Mouse (Mus musculus): ENCODE results near the gene Gm13283. TPM values are rescaled to one million over a fixed set of nuclear protein-coding genes. Genes with fewer than 3 reads are reported as not detected.
"Not testable (repeated sequence)": the region's sequence is repeated elsewhere in the genome, so short reads cannot be mapped to it uniquely, and the experiment has no call there.

The Gm13283 gene
- total and polyA plus RNA-seq, 3 experiments: not detected

- peak overlapping the region; percentile 40; the same call in 1 of the 2 replicates for H3K27ac ChIP-seq
- intact Hi-C loops (cut with DNase I); H3K27me3 ChIP-seq (ENCODE audit: control insufficient read depth, insufficient read depth, low read length); H3K36me3 ChIP-seq (ENCODE audit: control insufficient read depth, insufficient read depth, low read length); H3K79me2 ChIP-seq (replicated peaks; ENCODE audit: control insufficient read depth, insufficient read depth, low read length); H3K4me1 ChIP-seq (ENCODE audit: control insufficient read depth, insufficient read depth, low read length); H3K4me3 ChIP-seq: not testable (repeated sequence)
- peak; percentile 69 for TF ChIP-seq CTCF (IDR thresholded peaks at IDR 0.05)
- peak; percentile 80 for TF ChIP-seq POLR2A (IDR thresholded peaks at IDR 0.05; ENCODE audit: insufficient read depth, low read depth, low read length)
- peak; percentile 84 to 89 for DNase-seq
- peak overlapping the region; percentile 43; the same call in 1 of the 2 replicates for H3K9ac ChIP-seq (ENCODE audit: low read depth, low read length)
- 1% methylated on average over 23 of the region's 28 CpGs for WGBS
Observed at GRCm38 (mm10) chr4:88760431-88760830, 512 bp downstream of the Gm13283 start.

- H3K9ac ChIP-seq (ENCODE audit: low read depth, low read length); H3K27me3 ChIP-seq (ENCODE audit: control insufficient read depth, insufficient read depth, low read length); intact Hi-C loops (cut with DNase I); H3K4me3 ChIP-seq; H3K4me1 ChIP-seq (ENCODE audit: control insufficient read depth, insufficient read depth, low read length); H3K27ac ChIP-seq; H3K79me2 ChIP-seq (replicated peaks; ENCODE audit: control insufficient read depth, insufficient read depth, low read length); H3K36me3 ChIP-seq (ENCODE audit: control insufficient read depth, insufficient read depth, low read length): not testable (repeated sequence)
- 67% methylated on average over 6 of the region's 8 CpGs for WGBS
- peak; percentile 60 to 72 for DNase-seq
- TF ChIP-seq CTCF (IDR thresholded peaks at IDR 0.05): peak; percentile 31; the same call in 1 of the 2 replicates
Observed at GRCm38 (mm10) chr4:88761776-88762175, 1.9 kb downstream of the Gm13283 start.

- H3K36me3 ChIP-seq (ENCODE audit: control insufficient read depth, insufficient read depth, low read length); H3K27ac ChIP-seq; H3K9ac ChIP-seq (ENCODE audit: low read depth, low read length); intact Hi-C loops (cut with DNase I); H3K27me3 ChIP-seq (ENCODE audit: control insufficient read depth, insufficient read depth, low read length); H3K4me1 ChIP-seq (ENCODE audit: control insufficient read depth, insufficient read depth, low read length); H3K79me2 ChIP-seq (replicated peaks; ENCODE audit: control insufficient read depth, insufficient read depth, low read length); H3K4me3 ChIP-seq: not testable (repeated sequence)
- 41% methylated on average over 9 of the region's 9 CpGs for WGBS
- peak in 1 of 2 experiments; percentile 43 for DNase-seq
Observed at GRCm38 (mm10) chr4:88762341-88762740, 2.4 kb downstream of the Gm13283 start.

- 0 out of 2 replicates have a peak, but pooled peaks have one; percentile 30 for TF ChIP-seq EP300 (IDR thresholded peaks at IDR 0.05; ENCODE audit: insufficient read depth, low read depth, low read length)
- TF ChIP-seq POLR2A (IDR thresholded peaks at IDR 0.05; ENCODE audit: insufficient read depth, low read depth, low read length): peak; percentile 71; the same call in 1 of the 2 replicates
- TF ChIP-seq CTCF (IDR thresholded peaks at IDR 0.05): peak; percentile 71
- 4% methylated on average over 40 of the region's 42 CpGs for WGBS
Observed at GRCm38 (mm10) chr4:88763384-88764018, 3.6 kb downstream of the Gm13283 start.

GRCm38 (mm10) chr4:88773534-88773933, 13.6 kb downstream of the Gm13283 start, which contains the start of gene Gm13290:
TSS of gene Gm13290 (plus strand) at chr4:88773834.
- H3K27ac ChIP-seq; H3K4me1 ChIP-seq (ENCODE audit: control insufficient read depth, insufficient read depth, low read length); DNase-seq; H3K79me2 ChIP-seq (replicated peaks; ENCODE audit: control insufficient read depth, insufficient read depth, low read length); H3K36me3 ChIP-seq (ENCODE audit: control insufficient read depth, insufficient read depth, low read length); H3K9ac ChIP-seq (ENCODE audit: low read depth, low read length); H3K4me3 ChIP-seq; H3K27me3 ChIP-seq (ENCODE audit: control insufficient read depth, insufficient read depth, low read length); intact Hi-C loops (cut with DNase I): not testable (repeated sequence)
- no CpG with 5 or more reads among the region's 32 CpGs for WGBS

More at GRCm38 (mm10) chr4:88763384-88764018, 3.6 kb downstream of the Gm13283 start:
- H3K27ac ChIP-seq; H3K27me3 ChIP-seq (ENCODE audit: control insufficient read depth, insufficient read depth, low read length); H3K9ac ChIP-seq (ENCODE audit: low read depth, low read length); H3K36me3 ChIP-seq (ENCODE audit: control insufficient read depth, insufficient read depth, low read length); H3K79me2 ChIP-seq (replicated peaks; ENCODE audit: control insufficient read depth, insufficient read depth, low read length); H3K4me1 ChIP-seq (ENCODE audit: control insufficient read depth, insufficient read depth, low read length); H3K4me3 ChIP-seq; intact Hi-C loops (cut with DNase I): not testable (repeated sequence)
- DNase-seq: peak; percentile 72 to 81

GRCm38 (mm10) chr4:88776622-88777021, 16.7 kb downstream of the Gm13283 start, which contains the start of gene Gm13289:
TSS of gene Gm13289 (plus strand) at chr4:88776922.
- DNase-seq; intact Hi-C loops (cut with DNase I); H3K9ac ChIP-seq (ENCODE audit: low read depth, low read length); H3K4me1 ChIP-seq (ENCODE audit: control insufficient read depth, insufficient read depth, low read length); H3K27ac ChIP-seq; H3K36me3 ChIP-seq (ENCODE audit: control insufficient read depth, insufficient read depth, low read length); H3K4me3 ChIP-seq; H3K27me3 ChIP-seq (ENCODE audit: control insufficient read depth, insufficient read depth, low read length); H3K79me2 ChIP-seq (replicated peaks; ENCODE audit: control insufficient read depth, insufficient read depth, low read length): not testable (repeated sequence)
- no CpG with 5 or more reads among the region's 29 CpGs for WGBS

- DNase-seq; H3K27me3 ChIP-seq (ENCODE audit: control insufficient read depth, insufficient read depth, low read length); H3K36me3 ChIP-seq (ENCODE audit: control insufficient read depth, insufficient read depth, low read length); H3K4me1 ChIP-seq (ENCODE audit: control insufficient read depth, insufficient read depth, low read length); H3K4me3 ChIP-seq; H3K79me2 ChIP-seq (replicated peaks; ENCODE audit: control insufficient read depth, insufficient read depth, low read length); intact Hi-C loops (cut with DNase I); H3K9ac ChIP-seq (ENCODE audit: low read depth, low read length); H3K27ac ChIP-seq: not testable (repeated sequence)
- no CpG with 5 or more reads among the region's 29 CpGs for WGBS
Observed at GRCm38 (mm10) chr4:88779550-88779949, 19.6 kb downstream of the Gm13283 start, which contains the start of gene Gm13272. TSS of gene Gm13272 (plus strand) at chr4:88779850.

- H3K27me3 ChIP-seq (ENCODE audit: control insufficient read depth, insufficient read depth, low read length); H3K36me3 ChIP-seq (ENCODE audit: control insufficient read depth, insufficient read depth, low read length); H3K9ac ChIP-seq (ENCODE audit: low read depth, low read length); H3K4me1 ChIP-seq (ENCODE audit: control insufficient read depth, insufficient read depth, low read length); H3K79me2 ChIP-seq (replicated peaks; ENCODE audit: control insufficient read depth, insufficient read depth, low read length); H3K27ac ChIP-seq; intact Hi-C loops (cut with DNase I); H3K4me3 ChIP-seq: not testable (repeated sequence)
- peak in 1 of 2 experiments; percentile 13 for DNase-seq
- WGBS: 51% methylated on average over 16 of the region's 18 CpGs
Observed at GRCm38 (mm10) chr4:88780320-88780719, 20.4 kb downstream of the Gm13283 start.

GRCm38 (mm10) chr4:88781831-88782230, 21.9 kb downstream of the Gm13283 start, which contains the start of gene Ifnz:
TSS of gene Ifnz (plus strand) at chr4:88782131.
- H3K9ac ChIP-seq (ENCODE audit: low read depth, low read length): peak within 1 kb of the TSS; percentile 60
- 16% methylated on average over 4 of the region's 7 CpGs for WGBS
- intact Hi-C loops (cut with DNase I); H3K4me1 ChIP-seq (ENCODE audit: control insufficient read depth, insufficient read depth, low read length); H3K36me3 ChIP-seq (ENCODE audit: control insufficient read depth, insufficient read depth, low read length); H3K27ac ChIP-seq; H3K4me3 ChIP-seq; DNase-seq; H3K27me3 ChIP-seq (ENCODE audit: control insufficient read depth, insufficient read depth, low read length); H3K79me2 ChIP-seq (replicated peaks; ENCODE audit: control insufficient read depth, insufficient read depth, low read length): not testable (repeated sequence)
